Mouse (Mus musculus): ENCODE data around the gene Lhfp.

DNA sequence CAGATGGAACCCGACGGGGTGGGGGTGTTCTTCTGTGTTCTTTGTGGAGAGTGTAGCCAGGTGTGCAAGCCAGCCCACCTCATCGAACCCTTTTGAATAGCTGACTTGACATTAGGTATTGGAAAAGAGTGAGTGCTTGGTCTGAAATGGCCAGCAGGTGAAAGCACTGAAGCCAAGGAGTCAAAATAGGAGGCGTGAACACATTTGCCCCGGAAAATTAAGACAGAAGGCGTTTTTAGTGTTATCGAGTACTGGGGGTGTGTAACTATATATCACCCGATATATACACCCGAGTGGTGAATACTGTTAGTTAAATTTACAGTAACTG is 876 bp downstream of the Lhfp start:
- TF ChIP-seq CTCF (IDR thresholded peaks at IDR 0.05; ENCODE audit: control insufficient read depth, insufficient read depth, low read length) (no peak), POLR2A (IDR thresholded peaks at IDR 0.05; ENCODE audit: borderline replicate concordance, control insufficient read depth, low read depth, low read length) (no peak)

All from bone marrow, adult 2 months (tissue).